Mouse (Mus musculus): ENCODE data around the gene Tmem200a.

DNA sequence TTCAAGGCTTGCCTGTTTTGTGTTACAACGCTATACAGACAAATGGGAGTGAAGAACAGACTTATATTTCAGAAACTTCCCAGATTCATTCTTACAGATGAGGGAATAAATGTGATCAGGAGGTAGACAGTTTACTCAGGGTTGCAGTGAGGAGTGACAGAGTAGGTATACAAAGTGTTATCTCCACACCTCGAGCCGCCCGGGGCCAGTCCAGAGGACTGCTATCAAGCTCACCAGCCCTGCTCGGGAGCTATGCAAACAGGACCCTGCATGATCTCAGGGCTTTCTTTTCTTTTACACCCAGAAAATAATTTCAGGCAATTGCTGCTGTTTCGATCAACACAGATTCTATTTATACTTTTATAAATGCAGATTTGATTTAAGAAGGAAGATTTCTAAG, 126.7 kb downstream of the Tmem200a start:
- TF ChIP-seq USF1 (IDR thresholded peaks at IDR 0.05; ENCODE audit: low read depth): no peak
- no peak for TF ChIP-seq CEBPB (IDR thresholded peaks at IDR 0.05; ENCODE audit: low read depth)
- no peak for TF ChIP-seq CTCF (IDR thresholded peaks at IDR 0.05; ENCODE audit: control insufficient read depth, insufficient read depth, insufficient read length)
- no peak for TF ChIP-seq MYOD1 (IDR thresholded peaks at IDR 0.05; ENCODE audit: control insufficient read depth, insufficient read length, low read depth)
- TF ChIP-seq MAX (IDR thresholded peaks at IDR 0.05): no peak
- TF ChIP-seq FOSL1 (IDR thresholded peaks at IDR 0.05; ENCODE audit: insufficient read depth, low read length, poor library complexity, severe bottlenecking): no peak

Measured in C2C12 (cell line).